Mouse (Mus musculus) heart, postnatal 0 days (tissue): ENCODE data around the gene Pkp4. TPM values are rescaled to one million over a fixed set of nuclear protein-coding genes. Genes with fewer than 3 reads are reported as not detected.

Source experiments
- ATAC-seq: fragments of 200-750 bp; cut with Nextera tagmentation; 2 replicates; pipeline ENCODE4 v1.8.0; 2017; ENCODE audit warnings: low read depth, moderate number of reproducible peaks, moderate library complexity; ENCODE audit not compliant: insufficient read depth
- DNase-seq: peaks from one replicate; pipeline ENCODE4 v3.0.0-alpha.2; 2016; ENCODE audit warnings: low spot score
- H3K27ac ChIP-seq: fragments of 300-500 bp; sonication (generic); 2 replicates; pipeline ENCODE4 v1.5.1; 2014; ENCODE audit warnings: low read depth, mild to moderate bottlenecking
- H3K27me3 ChIP-seq: fragments of 300-500 bp; sonication (generic); 2 replicates; pipeline ENCODE4 v1.6.1; 2014; ENCODE audit warnings: low read length, mixed read lengths; ENCODE audit not compliant: control insufficient read depth, insufficient read depth
- H3K36me3 ChIP-seq: fragments of 300-500 bp; sonication (generic); replicated peaks from 2 replicates; pipeline ENCODE4 v1.6.1; 2014; ENCODE audit warnings: low read length, mixed read lengths; ENCODE audit not compliant: control insufficient read depth, insufficient read depth
- H3K4me1 ChIP-seq: fragments of 300-500 bp; sonication (generic); 2 replicates; pipeline ENCODE4 v1.6.1; 2014; ENCODE audit warnings: antibody characterized with exemption; ENCODE audit not compliant: control insufficient read depth, insufficient read depth
- H3K4me2 ChIP-seq: fragments of 300-500 bp; sonication (generic); 2 replicates; pipeline ENCODE4 v1.6.1; 2014; ENCODE audit warnings: low read depth, mild to moderate bottlenecking, low read length, moderate library complexity
- H3K4me3 ChIP-seq: fragments of 300-500 bp; sonication (generic); 2 replicates; pipeline ENCODE4 v1.5.1; 2014; ENCODE audit warnings: low read depth, low read length
- H3K9ac ChIP-seq: fragments of 300-500 bp; sonication (generic); replicated peaks from 2 replicates; pipeline ENCODE4 v1.6.1; 2014; ENCODE audit warnings: low read depth, low read length, mixed read lengths
- H3K9me3 ChIP-seq: fragments of 300-500 bp; sonication (generic); replicated peaks from 2 replicates; pipeline ENCODE4 v1.6.1; 2016; ENCODE audit warnings: low read length; ENCODE audit not compliant: control insufficient read depth
- CTCF ChIP-seq: IDR thresholded peaks from 2 replicates; pipeline ENCODE4 v1.5.1; 2016; ENCODE audit warnings: antibody characterized with exemption, control low read depth, low read depth
- EP300 ChIP-seq: IDR thresholded peaks from 2 replicates; pipeline ENCODE4 v1.6.1; 2016; ENCODE audit warnings: antibody characterized with exemption, low read depth
- WGBS: fragments of 180-500 bp; shearing (Covaris S2); extraction: QIAGEN DNeasy Blood & Tissue Kit; methylation state at CpG from one replicate; pipeline ENCODE4 v1.1.7; 2014; 5-methylcytosine and 5-hydroxymethylcytosine counted together
- polyA plus RNA-seq: library from polyadenylated mRNA; unstranded; fragments of >200 nt; fragmentation: Nextera tagmentation; extraction: Ambion mirVana; gene quantifications from 2 replicates; pipeline ENCODE4 v1.2.1, GENCODE M21; 2015
- total RNA-seq: library from RNA; depleted of rRNA; stranded (reverse); fragments of >200 nt; gene quantifications from 2 replicates; pipeline ENCODE4 v1.2.3, GENCODE M21; 2014; ENCODE audit warnings: low replicate concordance

Gene Pkp4
- total and polyA plus RNA-seq, 2 experiments from 2014 or later: 36.1 to 232 TPM

DNA sequence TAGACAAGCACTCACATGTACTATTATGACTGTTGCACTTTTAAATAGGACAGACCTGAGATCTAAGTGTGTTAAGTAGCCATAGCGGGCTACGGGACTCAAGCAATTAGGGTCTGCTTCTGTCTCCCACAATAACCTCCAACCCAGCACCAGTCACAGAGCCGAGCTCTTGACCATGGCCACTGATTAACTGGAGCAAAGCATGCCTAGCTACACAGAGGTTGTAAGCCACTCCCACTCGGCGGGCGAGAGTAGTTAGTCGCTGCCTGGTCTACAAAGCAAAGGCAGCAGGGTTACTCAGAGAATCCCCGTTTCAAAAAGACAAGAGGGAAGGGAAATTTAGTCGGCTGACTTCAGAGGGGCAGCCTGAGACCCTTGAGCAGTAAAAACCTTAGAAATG is 70.0 kb downstream of the Pkp4 start:
- H3K36me3 ChIP-seq: no peaks in the 10 kb centered on the region
- no peak overlapping the region for H3K27ac ChIP-seq
- ATAC-seq: no peak
- no peak overlapping the region for H3K4me2 ChIP-seq
- H3K4me1 ChIP-seq: peaks cover 29% of the 10 kb centered on the region
- DNase-seq: no peak
- H3K9me3 ChIP-seq: no peaks in the 10 kb centered on the region
- H3K4me3 ChIP-seq: no peak overlapping the region
- no peak overlapping the region for H3K9ac ChIP-seq
- no peaks in the 10 kb centered on the region for H3K27me3 ChIP-seq
- TF ChIP-seq EP300: no peak
- TF ChIP-seq CTCF: no peak
- WGBS: 73% methylated on average over 9 of the region's 9 CpGs

DNA sequence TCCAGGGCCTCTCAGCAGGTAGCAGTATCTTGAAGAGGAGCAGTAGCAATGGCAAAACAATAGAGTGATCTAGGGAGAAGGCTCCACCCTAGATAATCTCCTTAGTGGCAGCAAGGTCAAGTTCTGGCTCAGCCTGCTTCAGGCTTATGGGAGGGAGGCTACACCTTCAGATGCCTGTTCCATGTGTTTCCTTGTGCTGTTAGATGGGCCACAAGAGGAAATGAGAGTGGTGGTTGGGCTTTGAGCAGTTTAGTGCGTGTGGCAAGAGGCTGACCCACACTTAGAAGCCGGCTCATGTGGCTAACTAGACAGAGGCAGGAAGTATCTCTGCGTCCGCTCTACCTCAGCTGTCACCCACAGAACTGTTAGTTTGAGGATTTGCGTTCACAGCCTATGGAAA is 70.9 kb downstream of the Pkp4 start:
- H3K9ac ChIP-seq: no peak overlapping the region
- peak; percentile 42 for ATAC-seq
- H3K4me2 ChIP-seq: no peak overlapping the region
- H3K4me3 ChIP-seq: no peak overlapping the region
- 81% methylated on average over 5 of the region's 5 CpGs for WGBS
- H3K36me3 ChIP-seq: no peaks in the 10 kb centered on the region
- peaks cover 20% of the 10 kb centered on the region for H3K4me1 ChIP-seq
- 0 out of 2 replicates have a peak overlapping the region, but pooled peaks have one; percentile 13 for H3K27ac ChIP-seq
- no peak for TF ChIP-seq CTCF
- TF ChIP-seq EP300: no peak
- no peaks in the 10 kb centered on the region for H3K27me3 ChIP-seq
- no peaks in the 10 kb centered on the region for H3K9me3 ChIP-seq
- no peak for DNase-seq

DNA sequence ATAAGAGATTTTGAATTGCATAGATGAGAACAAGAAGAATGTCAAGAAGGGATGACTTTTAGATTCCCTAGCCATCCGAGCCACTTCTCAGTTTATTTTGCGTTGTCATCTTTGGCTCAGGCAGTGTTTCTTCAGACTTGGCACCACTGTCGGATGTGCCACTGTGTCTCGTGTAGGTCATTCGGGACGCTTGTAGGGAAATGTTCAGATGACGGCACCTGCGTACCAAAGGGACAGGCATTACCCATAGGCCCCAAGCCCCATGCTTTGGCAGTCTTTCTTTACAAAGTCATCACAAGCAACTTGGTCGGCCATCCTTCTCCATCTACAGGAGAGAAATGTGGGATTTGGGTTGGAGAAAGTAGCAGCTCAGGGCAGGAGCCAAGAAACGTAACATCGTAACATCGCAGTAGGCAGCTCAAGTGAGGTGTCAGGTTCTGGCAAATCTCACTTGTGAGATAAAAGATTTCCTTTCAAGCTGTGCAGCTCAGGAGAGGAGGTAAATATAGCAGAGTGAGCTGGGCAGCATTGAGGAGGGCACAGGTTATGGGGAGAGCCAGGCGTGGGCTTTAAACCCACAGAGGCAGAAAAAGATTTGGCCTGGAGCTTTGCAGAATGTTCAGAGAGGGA is 72.8 kb downstream of the Pkp4 start:
- DNase-seq (peak; percentile 29), ATAC-seq (peak; percentile 63)
- Histone ChIP-seq H3K4me3 (no peak overlapping the region), H3K9me3 (peaks cover under 1% of the 10 kb centered on the region; the same call in 1 of the 2 replicates), H3K4me1 (peaks cover 17% of the 10 kb centered on the region), H3K9ac (no peak overlapping the region), H3K27me3 (no peaks in the 10 kb centered on the region), H3K4me2 (no peak overlapping the region), H3K36me3 (0 out of 2 replicates have a peak, but pooled peaks cover 2% of the 10 kb centered on the region), H3K27ac (peak overlapping the region; percentile 78)
- WGBS: 34% methylated on average over 13 of the region's 13 CpGs
- no peak for TF ChIP-seq EP300
- no peak for TF ChIP-seq CTCF

- Histone ChIP-seq H3K4me2 (no peak overlapping the region), H3K4me1 (peaks cover 17% of the 10 kb centered on the region), H3K4me3 (no peak overlapping the region), H3K27me3 (no peaks in the 10 kb centered on the region), H3K9ac (no peak overlapping the region), H3K9me3 (peaks cover 4% of the 10 kb centered on the region; the same call in 1 of the 2 replicates), H3K27ac (peak overlapping the region; percentile 78), H3K36me3 (0 out of 2 replicates have a peak, but pooled peaks cover 3% of the 10 kb centered on the region)
- DNase-seq: no peak
- TF ChIP-seq CTCF: no peak
- no peak for TF ChIP-seq EP300
- WGBS: 58% methylated on average over 5 of the region's 5 CpGs
- no peak for ATAC-seq
Measured at GRCm38 (mm10) chr2:59233936-59234335, 73.3 kb downstream of the Pkp4 start.

- ATAC-seq (peak; percentile 59; the same call in 1 of the 2 replicates), DNase-seq (peak; percentile 11)
- Histone ChIP-seq H3K27ac (peak overlapping the region; percentile 65), H3K4me1 (peaks cover 17% of the 10 kb centered on the region), H3K27me3 (no peaks in the 10 kb centered on the region), H3K9ac (no peak overlapping the region), H3K36me3 (peaks cover 7% of the 10 kb centered on the region; the same call in 1 of the 2 replicates), H3K4me3 (no peak overlapping the region), H3K4me2 (no peak overlapping the region), H3K9me3 (peaks cover 4% of the 10 kb centered on the region; the same call in 1 of the 2 replicates)
- no peak for TF ChIP-seq EP300
- TF ChIP-seq CTCF: no peak
- WGBS: 51% methylated on average over 5 of the region's 5 CpGs
Measured at GRCm38 (mm10) chr2:59234537-59234936, 73.9 kb downstream of the Pkp4 start.
